Mouse (Mus musculus): ENCODE results near the gene Hsd11b1. TPM values are rescaled to one million over a fixed set of nuclear protein-coding genes. Genes with fewer than 3 reads are reported as not detected.

The Hsd11b1 gene
- polyA plus RNA-seq, 1 experiment from 2014 or later, result 4.6 TPM

DNA sequence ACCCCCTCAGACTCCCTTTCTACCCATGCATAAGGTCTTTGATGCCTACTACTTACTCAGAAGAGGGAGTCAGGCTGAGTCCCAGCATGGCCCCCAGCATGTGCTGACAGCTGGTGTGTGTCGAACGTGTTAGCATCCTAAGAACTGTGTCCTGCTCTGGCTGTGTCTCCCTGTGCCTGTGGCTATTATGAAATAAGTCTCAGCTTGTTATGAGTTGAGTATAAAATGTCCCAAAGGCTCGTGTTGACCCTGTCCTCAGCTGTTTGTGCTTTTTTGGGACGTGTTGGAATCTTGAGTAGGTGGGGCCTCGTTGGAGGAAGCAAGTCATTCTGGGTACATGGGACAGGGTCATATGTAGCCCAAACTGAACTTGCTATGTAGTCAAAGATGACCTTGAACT lies 49.8 kb downstream of the Hsd11b1 start:
- H3K9me3 ChIP-seq (ENCODE audit: low read length), result no peaks in the 10 kb centered on the region
- H3K27ac ChIP-seq (ENCODE audit: low read length), result no peak overlapping the region
- no peak overlapping the region for H3K9ac ChIP-seq (replicated peaks; ENCODE audit: low read length)
- H3K27me3 ChIP-seq (ENCODE audit: insufficient read depth, low read length), result no peaks in the 10 kb centered on the region
- ATAC-seq (ENCODE audit: low FRiP score, low TSS enrichment), result no peak
- H3K36me3 ChIP-seq (ENCODE audit: insufficient read depth, low read length), result no peaks in the 10 kb centered on the region
- no peak overlapping the region for H3K4me3 ChIP-seq (ENCODE audit: low read length)
- H3K4me2 ChIP-seq (replicated peaks; ENCODE audit: low read depth, low read length), result no peak overlapping the region
- no peaks in the 10 kb centered on the region for H3K4me1 ChIP-seq (ENCODE audit: insufficient read depth, low read length)
- 67% methylated on average over 5 of the region's 5 CpGs for WGBS

DNA sequence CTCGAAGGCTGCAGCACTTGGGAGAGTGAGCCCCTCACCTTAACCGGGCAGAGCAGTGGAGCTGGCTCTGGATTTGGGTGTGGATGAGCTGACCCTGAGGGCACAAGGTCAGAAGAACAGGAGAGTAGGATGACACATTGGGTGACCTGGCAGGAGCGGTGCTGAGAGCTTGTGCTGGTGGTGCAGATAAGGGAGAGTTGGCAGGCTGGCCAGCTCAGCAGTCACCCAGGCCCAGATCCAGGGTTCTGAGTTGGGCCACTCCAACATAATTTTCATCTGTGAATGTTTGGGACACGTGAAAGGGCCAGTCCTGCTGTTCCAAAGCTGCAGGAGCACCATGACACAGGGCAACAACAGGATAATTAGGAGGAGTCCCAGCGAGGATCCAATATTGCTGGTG lies 52.5 kb downstream of the Hsd11b1 start:
- Histone ChIP-seq H3K4me3 (ENCODE audit: low read length) (no peak overlapping the region), H3K4me1 (ENCODE audit: insufficient read depth, low read length) (no peaks in the 10 kb centered on the region), H3K9ac (replicated peaks; ENCODE audit: low read length) (no peak overlapping the region), H3K9me3 (ENCODE audit: low read length) (no peaks in the 10 kb centered on the region), H3K36me3 (ENCODE audit: insufficient read depth, low read length) (no peaks in the 10 kb centered on the region), H3K4me2 (replicated peaks; ENCODE audit: low read depth, low read length) (no peak overlapping the region), H3K27ac (ENCODE audit: low read length) (no peak overlapping the region), H3K27me3 (ENCODE audit: insufficient read depth, low read length) (no peaks in the 10 kb centered on the region)
- WGBS, result 66% methylated on average over 5 of the region's 5 CpGs
- ATAC-seq (ENCODE audit: low FRiP score, low TSS enrichment), result no peak

DNA sequence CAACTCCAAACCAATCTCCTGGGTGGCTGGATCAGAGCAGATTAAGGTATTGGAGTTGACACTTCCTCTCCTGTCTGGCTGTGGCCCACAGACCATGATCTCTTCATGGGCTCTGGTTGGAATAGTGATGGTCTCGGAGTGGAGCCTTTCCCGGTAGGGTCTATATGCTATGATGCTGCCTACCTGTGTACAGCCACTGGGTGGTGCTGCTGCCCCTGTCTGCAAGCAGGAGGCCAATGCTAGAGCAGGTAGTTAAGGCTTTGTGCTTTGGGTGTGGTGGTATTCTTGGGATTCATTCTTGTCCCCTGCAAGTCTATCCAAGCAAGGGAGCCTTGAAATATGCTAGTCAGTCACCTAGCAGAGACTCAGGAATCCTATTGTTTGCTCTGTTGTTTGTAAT lies 55.7 kb downstream of the Hsd11b1 start:
- WGBS, result 37% methylated on average over 2 of the region's 2 CpGs
- Histone ChIP-seq H3K27ac (ENCODE audit: low read length) (no peak overlapping the region), H3K4me1 (ENCODE audit: insufficient read depth, low read length) (no peaks in the 10 kb centered on the region), H3K9ac (replicated peaks; ENCODE audit: low read length) (no peak overlapping the region), H3K27me3 (ENCODE audit: insufficient read depth, low read length) (no peaks in the 10 kb centered on the region), H3K36me3 (ENCODE audit: insufficient read depth, low read length) (no peaks in the 10 kb centered on the region), H3K4me3 (ENCODE audit: low read length) (no peak overlapping the region), H3K9me3 (ENCODE audit: low read length) (no peaks in the 10 kb centered on the region), H3K4me2 (replicated peaks; ENCODE audit: low read depth, low read length) (no peak overlapping the region)
- peak; percentile 54; the same call in 1 of the 2 replicates for ATAC-seq (ENCODE audit: low FRiP score, low TSS enrichment)

DNA sequence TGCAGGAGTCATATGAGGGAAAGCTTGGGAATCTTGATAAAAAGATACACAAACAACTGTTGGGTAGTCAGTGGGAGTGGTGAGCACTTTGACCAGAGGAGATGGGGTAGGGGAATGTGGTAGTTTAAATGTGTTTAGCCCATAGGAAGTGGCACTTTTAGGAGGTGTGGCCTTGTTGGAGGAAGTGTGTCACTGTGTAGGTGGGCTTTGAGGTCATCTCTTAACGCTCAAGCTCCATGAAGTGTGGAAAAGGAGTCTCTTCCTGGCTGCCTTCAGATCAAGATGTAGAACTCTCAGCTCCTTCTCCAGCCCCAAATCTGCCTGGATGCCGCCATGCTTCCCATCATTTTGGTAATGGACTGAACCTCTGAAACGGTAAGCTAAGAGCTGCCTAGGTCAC lies 56.4 kb downstream of the Hsd11b1 start, which contains the start of gene Lamb3:
Gene Lamb3, plus strand, starts transcription at position 197 of the 400 bp plus-strand sequence.
- WGBS, result 82% methylated on average over 3 of the region's 3 CpGs
- no peaks in the 10 kb centered on the region for H3K27me3 ChIP-seq (ENCODE audit: insufficient read depth, low read length)
- H3K27ac ChIP-seq (ENCODE audit: low read length), result no peak within 1 kb of the TSS
- no peak within 1 kb of the TSS for H3K4me3 ChIP-seq (ENCODE audit: low read length)
- H3K9ac ChIP-seq (replicated peaks; ENCODE audit: low read length), result no peak within 1 kb of the TSS
- H3K4me2 ChIP-seq (replicated peaks; ENCODE audit: low read depth, low read length), result no peak within 1 kb of the TSS
- no peaks in the 10 kb centered on the region for H3K9me3 ChIP-seq (ENCODE audit: low read length)
- no peaks in the 10 kb centered on the region for H3K36me3 ChIP-seq (ENCODE audit: insufficient read depth, low read length)
- ATAC-seq (ENCODE audit: low FRiP score, low TSS enrichment), result no peak
- H3K4me1 ChIP-seq (ENCODE audit: insufficient read depth, low read length), result no peaks in the 10 kb centered on the region

- no peak for ATAC-seq (ENCODE audit: low FRiP score, low TSS enrichment)
- no peaks in the 10 kb centered on the region for H3K36me3 ChIP-seq (ENCODE audit: insufficient read depth, low read length)
- H3K4me3 ChIP-seq (ENCODE audit: low read length), result no peak overlapping the region
- H3K4me1 ChIP-seq (ENCODE audit: insufficient read depth, low read length), result no peaks in the 10 kb centered on the region
- H3K9ac ChIP-seq (replicated peaks; ENCODE audit: low read length), result no peak overlapping the region
- no peaks in the 10 kb centered on the region for H3K27me3 ChIP-seq (ENCODE audit: insufficient read depth, low read length)
- H3K27ac ChIP-seq (ENCODE audit: low read length), result no peak overlapping the region
- no peak overlapping the region for H3K4me2 ChIP-seq (replicated peaks; ENCODE audit: low read depth, low read length)
- WGBS, result 89% methylated on average over 2 of the region's 2 CpGs
- no peaks in the 10 kb centered on the region for H3K9me3 ChIP-seq (ENCODE audit: low read length)
Observed at GRCm38 (mm10) chr1:193205431-193205830, 58.4 kb downstream of the Hsd11b1 start.

DNA sequence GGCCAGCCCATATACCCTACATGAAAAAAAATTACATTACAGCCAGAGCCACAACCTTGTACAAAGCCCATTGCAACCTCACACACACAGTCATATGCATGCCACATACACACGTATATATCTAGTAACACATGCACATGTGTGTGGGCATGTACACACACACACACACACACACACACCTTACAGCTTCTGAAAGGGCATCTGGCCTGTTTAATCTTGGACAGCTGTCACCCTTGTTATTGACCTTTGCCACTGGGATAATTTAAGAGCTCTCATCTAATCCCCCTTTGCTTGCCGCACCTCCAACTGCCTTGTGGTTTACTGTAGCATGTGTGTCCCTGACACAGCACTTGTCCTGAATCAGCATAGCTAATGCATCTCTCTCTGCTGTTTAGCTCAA lies 60.1 kb downstream of the Hsd11b1 start:
- Histone ChIP-seq H3K36me3 (ENCODE audit: insufficient read depth, low read length) (no peaks in the 10 kb centered on the region), H3K4me3 (ENCODE audit: low read length) (no peak overlapping the region), H3K9ac (replicated peaks; ENCODE audit: low read length) (no peak overlapping the region), H3K9me3 (ENCODE audit: low read length) (no peaks in the 10 kb centered on the region), H3K27ac (ENCODE audit: low read length) (no peak overlapping the region), H3K4me1 (ENCODE audit: insufficient read depth, low read length) (no peaks in the 10 kb centered on the region), H3K27me3 (ENCODE audit: insufficient read depth, low read length) (no peaks in the 10 kb centered on the region), H3K4me2 (replicated peaks; ENCODE audit: low read depth, low read length) (no peak overlapping the region)
- 73% methylated on average over 2 of the region's 2 CpGs for WGBS
- no peak for ATAC-seq (ENCODE audit: low FRiP score, low TSS enrichment)

- Histone ChIP-seq H3K27ac (ENCODE audit: low read length) (no peak within 1 kb of the TSS), H3K27me3 (ENCODE audit: insufficient read depth, low read length) (no peaks in the 10 kb centered on the region), H3K4me1 (ENCODE audit: insufficient read depth, low read length) (no peaks in the 10 kb centered on the region), H3K36me3 (ENCODE audit: insufficient read depth, low read length) (no peaks in the 10 kb centered on the region), H3K9me3 (ENCODE audit: low read length) (no peaks in the 10 kb centered on the region), H3K9ac (replicated peaks; ENCODE audit: low read length) (no peak within 1 kb of the TSS), H3K4me2 (replicated peaks; ENCODE audit: low read depth, low read length) (no peak within 1 kb of the TSS), H3K4me3 (ENCODE audit: low read length) (no peak within 1 kb of the TSS)
- no peak for ATAC-seq (ENCODE audit: low FRiP score, low TSS enrichment)
- 52% methylated on average over 5 of the region's 5 CpGs for WGBS
Observed at GRCm38 (mm10) chr1:193201383-193201778, 62.5 kb downstream of the Hsd11b1 start, which contains the start of gene Traf3ip3. Traf3ip3 (minus strand) TSS chr1:193201703.

DNA sequence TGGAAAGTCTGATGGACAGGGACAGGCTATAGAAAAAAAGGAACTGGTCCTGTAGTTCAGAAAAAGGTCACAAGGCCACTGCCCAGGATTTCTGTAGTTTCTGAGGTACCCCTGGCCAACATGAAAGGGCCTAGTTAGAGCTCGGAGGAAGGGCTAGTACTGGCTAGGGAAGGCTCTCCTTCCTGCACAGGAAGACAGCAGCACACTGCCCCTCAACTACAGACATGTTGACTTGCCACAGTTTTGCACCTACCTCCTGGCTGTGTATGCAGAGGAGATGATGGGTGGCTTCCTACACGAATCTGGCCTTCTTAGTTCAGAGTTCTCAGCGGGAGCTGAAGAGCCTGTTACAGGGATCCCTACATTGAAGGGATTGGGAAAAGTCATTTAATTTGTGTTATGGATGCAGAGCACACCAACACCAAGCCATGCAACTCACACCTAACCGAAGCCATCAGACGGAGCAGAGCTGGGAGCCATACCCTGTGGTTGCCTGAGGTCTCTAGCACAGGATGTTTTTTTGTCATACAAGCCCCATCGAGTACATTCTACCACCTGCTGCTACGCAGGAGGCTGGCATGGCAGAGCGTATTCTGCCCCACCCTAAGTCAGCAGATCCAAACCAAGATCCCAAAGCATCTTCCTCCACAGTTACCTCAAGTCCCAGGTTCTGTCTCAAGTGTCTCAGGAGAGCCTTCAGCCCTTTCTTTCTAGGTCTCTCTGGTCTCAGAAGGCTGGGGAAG lies 63.1 kb downstream of the Hsd11b1 start:
- Histone ChIP-seq H3K4me2 (replicated peaks; ENCODE audit: low read depth, low read length) (no peak overlapping the region), H3K36me3 (ENCODE audit: insufficient read depth, low read length) (no peaks in the 10 kb centered on the region), H3K27me3 (ENCODE audit: insufficient read depth, low read length) (no peaks in the 10 kb centered on the region), H3K4me1 (ENCODE audit: insufficient read depth, low read length) (no peaks in the 10 kb centered on the region), H3K9ac (replicated peaks; ENCODE audit: low read length) (no peak overlapping the region), H3K27ac (ENCODE audit: low read length) (no peak overlapping the region), H3K4me3 (ENCODE audit: low read length) (no peak overlapping the region), H3K9me3 (ENCODE audit: low read length) (no peaks in the 10 kb centered on the region)
- no peak for ATAC-seq (ENCODE audit: low FRiP score, low TSS enrichment)
- 88% methylated on average over 8 of the region's 8 CpGs for whole genome bisulfite sequencing

DNA sequence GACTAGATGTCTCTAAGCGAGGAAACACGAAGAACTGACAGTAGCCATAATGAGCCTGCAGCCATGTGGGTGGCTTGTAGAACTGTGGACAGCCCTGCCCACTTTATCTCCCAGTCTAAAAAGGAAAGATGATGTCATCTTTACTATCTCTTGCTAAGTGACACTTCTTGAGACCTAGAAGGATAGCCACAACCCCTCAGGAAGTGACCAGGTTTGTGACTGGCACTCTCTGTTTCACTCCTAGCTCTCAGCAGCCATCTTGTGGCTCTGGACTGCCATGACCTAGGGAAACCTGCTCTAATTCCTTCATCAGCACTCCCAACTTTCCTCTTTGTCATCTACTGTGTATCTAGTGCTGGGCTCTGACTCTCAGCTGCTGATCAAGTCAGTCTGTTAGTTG lies 65.6 kb downstream of the Hsd11b1 start:
- Histone ChIP-seq H3K36me3 (ENCODE audit: insufficient read depth, low read length) (no peaks in the 10 kb centered on the region), H3K4me1 (ENCODE audit: insufficient read depth, low read length) (no peaks in the 10 kb centered on the region), H3K4me2 (replicated peaks; ENCODE audit: low read depth, low read length) (no peak overlapping the region), H3K9ac (replicated peaks; ENCODE audit: low read length) (no peak overlapping the region), H3K27ac (ENCODE audit: low read length) (no peak overlapping the region), H3K9me3 (ENCODE audit: low read length) (no peaks in the 10 kb centered on the region), H3K27me3 (ENCODE audit: insufficient read depth, low read length) (no peaks in the 10 kb centered on the region), H3K4me3 (ENCODE audit: low read length) (no peak overlapping the region)
- no peak for ATAC-seq (ENCODE audit: low FRiP score, low TSS enrichment)
- WGBS, result 95% methylated on average over 2 of the region's 2 CpGs

DNA sequence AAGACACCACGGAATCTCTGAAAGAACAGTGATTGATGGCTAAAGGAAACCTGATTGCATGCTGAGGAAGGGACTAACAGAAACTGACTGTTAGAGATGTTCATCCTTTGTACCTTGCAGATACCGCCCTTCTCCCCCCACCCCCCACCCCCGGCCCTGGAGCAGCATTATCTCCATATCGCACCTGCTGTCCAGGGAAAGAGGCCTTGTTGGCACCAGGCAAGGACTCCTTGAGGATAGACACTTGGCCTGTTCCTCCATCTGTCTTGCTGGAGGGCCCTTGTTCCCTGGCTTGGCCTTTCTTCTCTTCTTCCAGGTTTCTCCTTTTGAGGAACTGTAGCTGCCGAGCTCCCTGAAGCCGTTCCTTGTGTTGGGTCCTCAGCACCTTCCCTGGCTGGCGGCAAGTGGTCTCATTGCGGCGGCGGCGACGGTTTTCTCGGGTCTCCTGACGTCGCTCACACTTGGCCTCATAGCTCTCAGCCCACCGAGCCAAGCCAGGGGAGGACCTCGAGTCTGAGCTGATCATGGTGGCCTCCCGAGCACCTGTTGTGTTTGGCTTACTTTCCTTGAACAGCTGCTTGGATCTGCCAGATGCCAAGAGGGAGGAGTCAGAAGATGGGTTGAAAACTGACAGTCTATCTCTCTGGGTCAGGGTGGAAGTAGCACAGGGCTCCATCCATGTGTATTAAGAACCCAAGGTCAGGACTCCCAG lies 66.2 kb downstream of the Hsd11b1 start:
- 89% methylated on average over 18 of the region's 18 CpGs for WGBS
- ATAC-seq (ENCODE audit: low FRiP score, low TSS enrichment), result no peak
- no peaks in the 10 kb centered on the region for H3K4me1 ChIP-seq (ENCODE audit: insufficient read depth, low read length)

More for the DNA sequence above, 66.2 kb downstream of the Hsd11b1 start:
- Histone ChIP-seq H3K4me2 (replicated peaks; ENCODE audit: low read depth, low read length) (no peak overlapping the region), H3K4me3 (ENCODE audit: low read length) (no peak overlapping the region), H3K27ac (ENCODE audit: low read length) (no peak overlapping the region), H3K27me3 (ENCODE audit: insufficient read depth, low read length) (no peaks in the 10 kb centered on the region), H3K9ac (replicated peaks; ENCODE audit: low read length) (no peak overlapping the region), H3K9me3 (ENCODE audit: low read length) (no peaks in the 10 kb centered on the region), H3K36me3 (ENCODE audit: insufficient read depth, low read length) (no peaks in the 10 kb centered on the region)
